Mouse (Mus musculus): Measurements from ENCODE around the gene Fchsd2.

DNA sequence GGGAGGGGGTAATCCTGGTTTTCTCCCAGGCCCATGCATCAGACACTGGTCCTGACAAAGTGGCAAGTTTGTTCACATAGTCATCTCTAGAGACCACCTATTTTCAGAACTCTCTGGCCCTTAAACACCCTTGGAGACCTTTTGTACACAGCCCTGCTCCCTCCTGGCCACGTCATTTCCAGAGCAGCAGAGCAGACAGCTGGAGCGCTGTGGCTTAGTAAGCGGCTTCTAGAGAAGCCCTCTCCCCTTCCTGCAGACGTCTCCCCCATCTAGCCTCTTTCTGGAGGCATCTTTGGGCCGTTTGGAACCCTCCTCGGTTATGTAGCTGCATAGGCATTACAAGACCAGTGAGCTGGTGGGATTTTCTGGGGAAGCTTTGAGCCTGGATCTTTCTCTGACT is 21.6 kb upstream of the Fchsd2 start:
- TF ChIP-seq FLI1 (IDR thresholded peaks at IDR 0.05; ENCODE audit: low read length) = no peak
- no peak for TF ChIP-seq GATA1 (IDR thresholded peaks at IDR 0.05; ENCODE audit: borderline replicate concordance, low read length)
